Mouse (Mus musculus) adrenal gland, postnatal 4 days (tissue): Measurements from ENCODE around the gene Tnfsf12. TPM values are rescaled to one million over a fixed set of nuclear protein-coding genes. Genes with fewer than 3 reads are reported as not detected.

Experiments
- DNase-seq, 2 experiments: peaks; one replicate each; pipeline ENCODE4 v3.0.0; 2021 to 2022; ENCODE audit warnings: low spot score in 2 of 2, mixed read lengths in 2 of 2
- microRNA-seq: library from miRNA; unstranded; fragments of <30 nt; microRNA quantifications from one replicate; pipeline ENCODE4 v1.2.0, GENCODE M21; 2021
- total RNA-seq, 2 experiments: library from RNA; stranded (reverse); gene quantifications; 2 replicates each; pipeline ENCODE4 v1.2.3; 2021

Gene Tnfsf12
- total RNA-seq, 2 experiments from 2014 or later: 23.0 to 23.1 TPM

DNA sequence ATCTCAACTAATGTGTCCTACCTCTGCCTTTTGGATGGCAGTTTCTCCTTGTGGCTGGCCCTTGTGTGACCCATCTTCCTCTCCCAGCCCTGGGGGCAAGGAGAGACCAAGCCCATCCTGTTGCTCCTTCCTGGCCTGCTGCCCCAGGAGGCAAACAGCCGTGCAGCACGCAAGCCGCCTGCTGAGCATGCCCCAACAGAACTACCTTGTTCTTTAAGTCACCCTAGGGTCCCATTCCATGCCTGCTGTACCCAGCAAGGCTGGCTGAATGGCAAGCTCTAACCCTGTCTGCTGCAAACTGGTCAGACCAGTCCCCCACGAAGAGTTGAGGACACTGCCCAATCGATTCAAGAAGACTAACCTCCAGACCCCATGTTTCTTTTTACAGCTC, 39.6 kb downstream of the Tnfsf12 start:
- no peak for DNase-seq

GRCm38 (mm10) chr11:69655264-69656064, 40.2 kb downstream of the Tnfsf12 start, which contains the start of gene Sox15:
Gene Sox15, plus strand, starts transcription at chr11:69655314.
- no peak for DNase-seq

GRCm38 (mm10) chr11:69654760-69655159, 40.9 kb downstream of the Tnfsf12 start:
- no peak for DNase-seq

GRCm38 (mm10) chr11:69653399-69653798, 42.2 kb downstream of the Tnfsf12 start:
- DNase-seq: no peak

DNA sequence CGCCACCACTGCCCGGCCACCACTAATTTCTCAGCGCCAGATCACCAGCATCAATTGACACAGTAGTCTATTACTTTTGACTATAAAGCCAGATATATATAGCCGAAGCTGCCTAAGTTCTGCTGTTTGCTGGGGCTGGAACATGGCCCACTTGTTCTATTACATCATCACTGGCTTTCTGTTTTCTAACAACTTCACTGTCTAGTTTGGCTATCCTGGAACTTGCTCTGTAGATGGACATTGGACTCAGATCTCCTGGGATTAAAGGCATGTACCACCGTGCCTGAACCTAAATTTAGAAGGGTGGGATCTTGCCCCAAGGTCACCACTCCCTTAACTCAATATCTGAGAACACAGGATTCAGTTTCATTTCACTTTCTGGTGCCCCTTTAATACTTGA, 49.8 kb downstream of the Tnfsf12 start:
- no peak for DNase-seq

Small RNA genes lying within 50 kb of the gene (microRNA-seq; reads per million reads assigned to microRNA genes)
- gene Mir1934: 3.7 reads per million, percentile 10 among the genes with 10 or more reads in this experiment

Other genes with a start within 250 kb of the Tnfsf12 start
- 1 to 10 TPM; 1.1 to 1.7 TPM for gene Dnah2, start 146.7 kb downstream of the Tnfsf12 start, total RNA-seq
- gene Efnb3, start 135.6 kb downstream of the Tnfsf12 start, total RNA-seq: 1 to 10 TPM; 9.4 to 9.6 TPM
- 10 to 100 TPM; 13.0 to 13.1 TPM for gene Wrap53, start 115.6 kb downstream of the Tnfsf12 start, total RNA-seq
- gene Trp53, start 115.5 kb downstream of the Tnfsf12 start, total RNA-seq: 100 to 1,000 TPM in 1 of 2 experiments, 10 to 100 TPM in 1; 92.4 to 101 TPM
- gene Atp1b2, start 89.9 kb downstream of the Tnfsf12 start, total RNA-seq: 10 to 100 TPM; 74.6 to 83.4 TPM
- under 1 TPM in 1 of 2 experiments, not detected in 1; 0.59 TPM for gene Shbg, start 77.9 kb downstream of the Tnfsf12 start, total RNA-seq
- gene Sat2, start 73.8 kb downstream of the Tnfsf12 start, total RNA-seq: 10 to 100 TPM; 18.3 to 20.9 TPM
- 100 to 1,000 TPM in 1 of 2 experiments, 10 to 100 TPM in 1; 89.3 to 111 TPM for gene Fxr2, start 62.9 kb downstream of the Tnfsf12 start, total RNA-seq
- under 1 TPM; 0.62 to 0.73 TPM for gene Sox15, start 40.5 kb downstream of the Tnfsf12 start, total RNA-seq
- 100 to 1,000 TPM; 107 to 119 TPM for gene Mpdu1, start 33.2 kb downstream of the Tnfsf12 start, total RNA-seq
- 10 to 100 TPM; 11.9 to 12.5 TPM for gene Cd68, start 29.7 kb downstream of the Tnfsf12 start, total RNA-seq
- 100 to 1,000 TPM; 640 to 673 TPM for gene Eif4a1, start 23.4 kb downstream of the Tnfsf12 start, total RNA-seq
- 10 to 100 TPM; 86.6 to 90.7 TPM for gene Senp3, start 13.8 kb downstream of the Tnfsf12 start, total RNA-seq
- gene Tnfsf13, start 10.1 kb downstream of the Tnfsf12 start, total RNA-seq: 1 to 10 TPM; 4.2 to 5.2 TPM
- gene Tnfsfm13, start 249 bp upstream of the Tnfsf12 start, total RNA-seq: 1 to 10 TPM; 3.1 to 4.6 TPM
- gene Polr2a, start 62.8 kb upstream of the Tnfsf12 start, total RNA-seq: 100 to 1,000 TPM in 1 of 2 experiments, 10 to 100 TPM in 1; 92.4 to 108 TPM
- not detected for gene Slc35g3, start 66.1 kb upstream of the Tnfsf12 start, total RNA-seq
- 10 to 100 TPM; 48.5 to 58.3 TPM for gene Zbtb4, start 70.1 kb upstream of the Tnfsf12 start, total RNA-seq
- 1 to 10 TPM; 3.6 to 4.0 TPM for gene Chrnb1, start 100.1 kb upstream of the Tnfsf12 start, total RNA-seq
- 1 to 10 TPM; 3.4 to 4.8 TPM for gene Fgf11, start 106.0 kb upstream of the Tnfsf12 start, total RNA-seq
- gene Tmem102, start 109.8 kb upstream of the Tnfsf12 start, total RNA-seq: 1 to 10 TPM in 1 of 2 experiments, under 1 TPM in 1; 0.76 to 1.4 TPM
- gene Gm39566, start 119.4 kb upstream of the Tnfsf12 start, total RNA-seq: not detected
- not detected for gene Spem2, start 122.6 kb upstream of the Tnfsf12 start, total RNA-seq
- not detected for gene Spem1, start 126.3 kb upstream of the Tnfsf12 start, total RNA-seq
- 10 to 100 TPM; 33.6 to 35.2 TPM for gene Nlgn2, start 141.9 kb upstream of the Tnfsf12 start, total RNA-seq
- 100 to 1,000 TPM; 141 to 143 TPM for gene Tmem256, start 142.7 kb upstream of the Tnfsf12 start, total RNA-seq
- gene Plscr3, start 150.5 kb upstream of the Tnfsf12 start, total RNA-seq: 10 to 100 TPM; 76.6 to 77.9 TPM
- 1 to 10 TPM in 1 of 2 experiments, under 1 TPM in 1; 0.17 to 1.7 TPM for gene Tnk1, start 162.9 kb upstream of the Tnfsf12 start, total RNA-seq
- gene Tmem95, start 182.2 kb upstream of the Tnfsf12 start, total RNA-seq: not detected
- gene Kctd11, start 185.6 kb upstream of the Tnfsf12 start, total RNA-seq: 1 to 10 TPM; 3.4 to 4.1 TPM
- gene Acap1, start 199.7 kb upstream of the Tnfsf12 start, total RNA-seq: 1 to 10 TPM; 1.4 to 1.7 TPM
- gene 2810408A11Rik, start 205.1 kb upstream of the Tnfsf12 start, total RNA-seq: 1 to 10 TPM; 4.8 to 5.6 TPM
- 10 to 100 TPM; 45.9 to 53.3 TPM for gene Neurl4, start 205.2 kb upstream of the Tnfsf12 start, total RNA-seq
- 10 to 100 TPM; 60.0 to 67.0 TPM for gene Gps2, start 218.0 kb upstream of the Tnfsf12 start, total RNA-seq
- gene Eif5a, start 226.1 kb upstream of the Tnfsf12 start, total RNA-seq: 100 to 1,000 TPM; 598 to 600 TPM
- gene Ybx2, start 239.9 kb upstream of the Tnfsf12 start, total RNA-seq: 10 to 100 TPM in 1 of 2 experiments, 1 to 10 TPM in 1; 9.7 to 20.6 TPM